ENCODE assay signal across 9 mouse cellular contexts in genomic region chr1:153635521-153635920, GRCm38 (mm10). TPM values are rescaled to one million over a fixed set of nuclear protein-coding genes. Genes with fewer than 3 reads are reported as not detected.
A peak's percentile ranks its signal among the peaks of the same experiment; 100 is the strongest.
DNase-seq lines count a peak whose midpoint lies in the region; ATAC-seq and TF ChIP-seq lines count a peak whose summit lies in the region.
"Had no signal": no experiment of that assay in that cellular context is flagged by ENCODE, and none has a peak within 500 bp of the region (broad histone marks: within the 10 kb centered on the region; RNA-seq: fewer than 3 reads in every experiment).

No protein-coding gene starts in this region.

- H3K9ac ChIP-seq in forebrain, embryonic 13.5 days = no peak overlapping the region
- H3K9ac ChIP-seq in lung, postnatal 0 days (replicated peaks; ENCODE audit: low read depth) = no peak overlapping the region
- no peak overlapping the region for H3K9ac ChIP-seq in midbrain, embryonic 16.5 days (ENCODE audit: low read depth, low read length)
- H3K9ac ChIP-seq: limb, embryonic 12.5 days had no signal

- no peaks in the 10 kb centered on the region for H3K36me3 ChIP-seq in forebrain, embryonic 13.5 days (ENCODE audit: poor library complexity, severe bottlenecking)
- no peaks in the 10 kb centered on the region for H3K36me3 ChIP-seq in forebrain, embryonic 10.5 days (replicated peaks)
- H3K36me3 ChIP-seq in lung, postnatal 0 days (ENCODE audit: insufficient read depth, low read length) = no peaks in the 10 kb centered on the region
- H3K36me3 ChIP-seq in midbrain, embryonic 16.5 days (ENCODE audit: control insufficient read depth, insufficient read depth, low read length) = no peaks in the 10 kb centered on the region
- H3K36me3 ChIP-seq: limb, embryonic 12.5 days had no signal

- H3K9me3 ChIP-seq in forebrain, embryonic 13.5 days (replicated peaks) = no peaks in the 10 kb centered on the region
- no peaks in the 10 kb centered on the region for H3K9me3 ChIP-seq in forebrain, embryonic 10.5 days
- no peaks in the 10 kb centered on the region for H3K9me3 ChIP-seq in lung, postnatal 0 days (ENCODE audit: low read length)
- no peaks in the 10 kb centered on the region for H3K9me3 ChIP-seq in midbrain, embryonic 16.5 days (replicated peaks; ENCODE audit: control insufficient read depth, low read length, poor library complexity, severe bottlenecking)

- no peak for DNase-seq in forebrain, embryonic 10.5 days (ENCODE audit: extremely low spot score, low spot score)
- peak; percentile 60 for DNase-seq in 3134 (ENCODE audit: extremely low read depth, insufficient read length, low spot score)
- DNase-seq in fat pad, adult 2 months (ENCODE audit: extremely low read depth, low read depth, low spot score) = peak; percentile 46
- peak; percentile 87 to 91 for DNase-seq in kidney, adult 8-10 months
- DNase-seq in lung, postnatal 0 days (ENCODE audit: low spot score) = peak; percentile 66
- DNase-seq in thymus, adult 18-20 months = no peak

- H3K27me3 ChIP-seq in forebrain, embryonic 13.5 days = no peaks in the 10 kb centered on the region
- no peaks in the 10 kb centered on the region for H3K27me3 ChIP-seq in forebrain, embryonic 10.5 days (ENCODE audit: poor library complexity, severe bottlenecking)
- H3K27me3 ChIP-seq in lung, postnatal 0 days (replicated peaks; ENCODE audit: insufficient read depth, low read length) = no peaks in the 10 kb centered on the region
- no peaks in the 10 kb centered on the region for H3K27me3 ChIP-seq in midbrain, embryonic 16.5 days (ENCODE audit: control insufficient read depth, insufficient read depth, low read depth, low read length)
- H3K27me3 ChIP-seq: limb, embryonic 12.5 days had no signal

- no peak overlapping the region for H3K4me3 ChIP-seq in forebrain, embryonic 13.5 days
- H3K4me3 ChIP-seq in forebrain, embryonic 10.5 days = no peak overlapping the region
- no peak overlapping the region for H3K4me3 ChIP-seq in lung, postnatal 0 days (ENCODE audit: low read depth, low read length)
- no peak overlapping the region for H3K4me3 ChIP-seq in midbrain, embryonic 16.5 days (ENCODE audit: low read depth, low read length)
- H3K4me3 ChIP-seq: limb, embryonic 12.5 days had no signal

- TF ChIP-seq EP300 in lung, postnatal 0 days (IDR thresholded peaks at IDR 0.05) = no peak; the same call in 1 of the 2 replicates

- H3K4me1 ChIP-seq in forebrain, embryonic 13.5 days = no peaks in the 10 kb centered on the region
- H3K4me1 ChIP-seq in forebrain, embryonic 10.5 days = no peaks in the 10 kb centered on the region
- H3K4me1 ChIP-seq in lung, postnatal 0 days (ENCODE audit: insufficient read depth, low read depth, low read length) = peaks cover 5% of the 10 kb centered on the region; the same call in 1 of the 2 replicates
- no peaks in the 10 kb centered on the region for H3K4me1 ChIP-seq in midbrain, embryonic 16.5 days (ENCODE audit: control insufficient read depth, insufficient read depth, low read length)
- H3K4me1 ChIP-seq: limb, embryonic 12.5 days had no signal

- ATAC-seq in forebrain, embryonic 13.5 days = peak; percentile 55
- peak; percentile 71 for ATAC-seq in lung, postnatal 0 days
- ATAC-seq in midbrain, embryonic 16.5 days = no peak

- no peak overlapping the region for H3K27ac ChIP-seq in forebrain, embryonic 13.5 days
- H3K27ac ChIP-seq in forebrain, embryonic 10.5 days = no peak overlapping the region
- no peak overlapping the region for H3K27ac ChIP-seq in lung, postnatal 0 days (ENCODE audit: low read length)
- H3K27ac ChIP-seq in midbrain, embryonic 16.5 days (ENCODE audit: low read length) = no peak overlapping the region
- H3K27ac ChIP-seq: limb, embryonic 12.5 days had no signal

- H3K4me2 ChIP-seq in forebrain, embryonic 13.5 days = no peak overlapping the region
- no peak overlapping the region for H3K4me2 ChIP-seq in lung, postnatal 0 days (replicated peaks; ENCODE audit: low read depth, low read length)
- no peak overlapping the region for H3K4me2 ChIP-seq in midbrain, embryonic 16.5 days (ENCODE audit: low read length)
- H3K4me2 ChIP-seq: limb, embryonic 12.5 days had no signal

- TF ChIP-seq CTCF in lung, postnatal 0 days (IDR thresholded peaks at IDR 0.05) = no peak

- WGBS in forebrain, embryonic 13.5 days = 70% methylated on average over 3 of the region's 3 CpGs
- WGBS in forebrain, embryonic 10.5 days = 88% methylated on average over 3 of the region's 3 CpGs
- 38% methylated on average over 3 of the region's 3 CpGs for WGBS in lung, postnatal 0 days
- WGBS in midbrain, embryonic 16.5 days = 82% methylated on average over 3 of the region's 3 CpGs

RNA-seq across cellular contexts. Expression of gene Rgs8, which starts 17.3 kb away (rescaled TPM):
- polyA plus RNA-seq in forebrain, embryonic 13.5 days (2015; fragmentation: Nextera tagmentation; extraction: Ambion mirVana) = 14.6 and 17.7 TPM in 2 replicates
- polyA plus RNA-seq in forebrain, embryonic 10.5 days (2016; fragmentation: Nextera tagmentation; extraction: Ambion mirVana) = 9.1 and 9.6 TPM in 2 replicates
- polyA plus RNA-seq in lung, postnatal 0 days (2015; fragmentation: Nextera tagmentation; extraction: Ambion mirVana) = 0.12 and 0.14 TPM in 2 replicates
- polyA plus RNA-seq in midbrain, embryonic 16.5 days (2015; fragmentation: Nextera tagmentation; extraction: Ambion mirVana) = 47.1 and 49.1 TPM in 2 replicates

Comparison
In these comparisons a context has a peak if more than half of its experiments do, and no peak if none do; other contexts are left out.
1. DNase-seq: peak in 3134 (single experiment), fat pad, adult 2 months (single experiment), kidney, adult 8-10 months (2 of 2) and lung, postnatal 0 days (single experiment); none in forebrain, embryonic 10.5 days (single experiment) and thymus, adult 18-20 months (0 of 2).